Mouse (Mus musculus) E14TG2a.4 (cell line): ENCODE data around the gene Slc24a3.

Experiments
- CTCF ChIP-seq: conservative IDR thresholded peaks from 2 replicates; pipeline ENCODE4 v1.5.1; 2014; ENCODE audit warnings: low read length
- NANOG ChIP-seq: IDR thresholded peaks from 2 replicates; pipeline ENCODE4 v1.6.1; 2014; ENCODE audit warnings: borderline replicate concordance, low read length, mixed read lengths
- POU5F1 ChIP-seq: IDR thresholded peaks from 2 replicates; pipeline ENCODE4 v1.6.1; 2014; ENCODE audit warnings: low read length, borderline replicate concordance

GRCm38 (mm10) chr2:145676936-145677335, 509.4 kb downstream of the Slc24a3 start:
- TF ChIP-seq CTCF = no peak
- no peak for TF ChIP-seq NANOG
- no peak for TF ChIP-seq POU5F1
